Mouse (Mus musculus) lung, postnatal 0 days (tissue): Measurements from ENCODE around the gene Cnih3. TPM values are rescaled to one million over a fixed set of nuclear protein-coding genes. Genes with fewer than 3 reads are reported as not detected.

ENCODE experiments used
- ATAC-seq: fragments of 200-750 bp; cut with Nextera tagmentation; 2 replicates; pipeline ENCODE4 v1.8.0; 2017; ENCODE audit warnings: moderate library complexity
- DNase-seq: peaks from one replicate; pipeline ENCODE4 v3.0.0-alpha.2; 2016; ENCODE audit warnings: low spot score
- H3K27ac ChIP-seq: fragments of 300-500 bp; sonication (generic); 2 replicates; pipeline ENCODE4 v1.5.1; 2014; ENCODE audit warnings: antibody characterized with exemption, mild to moderate bottlenecking, low read length, mixed read lengths
- H3K27me3 ChIP-seq: fragments of 300-500 bp; sonication (generic); replicated peaks from 2 replicates; pipeline ENCODE4 v1.6.1; 2014; ENCODE audit warnings: low read length, mixed read lengths; ENCODE audit not compliant: insufficient read depth
- H3K36me3 ChIP-seq: fragments of 300-500 bp; sonication (generic); 2 replicates; pipeline ENCODE4 v1.6.1; 2014; ENCODE audit warnings: low read length, mixed read lengths; ENCODE audit not compliant: insufficient read depth
- H3K4me1 ChIP-seq: fragments of 300-500 bp; sonication (generic); 2 replicates; pipeline ENCODE4 v1.6.1; 2014; ENCODE audit warnings: antibody characterized with exemption, low read depth, low read length, mixed read lengths; ENCODE audit not compliant: insufficient read depth
- H3K4me2 ChIP-seq: fragments of 300-500 bp; sonication (generic); replicated peaks from 2 replicates; pipeline ENCODE4 v1.6.1; 2014; ENCODE audit warnings: low read depth, mild to moderate bottlenecking, low read length, moderate library complexity, mixed read lengths
- H3K4me3 ChIP-seq: fragments of 300-500 bp; sonication (generic); 2 replicates; pipeline ENCODE4 v1.5.1; 2014; ENCODE audit warnings: low read depth, low read length
- H3K9ac ChIP-seq: fragments of 300-500 bp; sonication (generic); replicated peaks from 2 replicates; pipeline ENCODE4 v1.6.1; 2014; ENCODE audit warnings: low read depth, mild to moderate bottlenecking
- H3K9me3 ChIP-seq: fragments of 300-500 bp; sonication (generic); 2 replicates; pipeline ENCODE4 v1.6.1; 2016; ENCODE audit warnings: low read length, mixed read lengths
- CTCF ChIP-seq: IDR thresholded peaks from 2 replicates; pipeline ENCODE4 v1.5.1; 2016; ENCODE audit warnings: antibody characterized with exemption, mild to moderate bottlenecking
- EP300 ChIP-seq: IDR thresholded peaks from 2 replicates; pipeline ENCODE4 v1.6.1; 2016; ENCODE audit warnings: antibody characterized with exemption, mild to moderate bottlenecking, control low read depth
- WGBS: fragments of 180-500 bp; shearing (Covaris S2); extraction: QIAGEN DNeasy Blood & Tissue Kit; methylation state at CpG from one replicate; pipeline ENCODE4 v1.1.7; 2014; 5-methylcytosine and 5-hydroxymethylcytosine counted together
- polyA plus RNA-seq: library from polyadenylated mRNA; unstranded; fragments of >200 nt; fragmentation: Nextera tagmentation; extraction: Ambion mirVana; gene quantifications from 2 replicates; pipeline ENCODE4 v1.2.1, GENCODE M21; 2015

Cnih3 gene
- polyA plus RNA-seq, 1 experiment from 2014 or later: 0.30 TPM

- ATAC-seq (no peak), DNase-seq (no peak)
- Histone ChIP-seq H3K27me3 (no peaks in the 10 kb centered on the region), H3K9me3 (no peaks in the 10 kb centered on the region), H3K4me3 (no peak overlapping the region), H3K36me3 (no peaks in the 10 kb centered on the region), H3K4me2 (no peak overlapping the region), H3K9ac (no peak overlapping the region), H3K27ac (no peak overlapping the region), H3K4me1 (no peaks in the 10 kb centered on the region)
- 78% methylated on average over 12 of the region's 12 CpGs for WGBS
- TF ChIP-seq CTCF: no peak
- no peak for TF ChIP-seq EP300
Observed at GRCm38 (mm10) chr1:181381410-181382010, 29.1 kb downstream of the Cnih3 start.

- H3K27ac ChIP-seq: no peak overlapping the region
- no peak overlapping the region for H3K4me2 ChIP-seq
- no peak overlapping the region for H3K4me3 ChIP-seq
- ATAC-seq: no peak
- 58% methylated on average over 2 of the region's 2 CpGs for WGBS
- no peaks in the 10 kb centered on the region for H3K4me1 ChIP-seq
- no peak for DNase-seq
- H3K27me3 ChIP-seq: no peaks in the 10 kb centered on the region
- H3K9me3 ChIP-seq: no peaks in the 10 kb centered on the region
- H3K9ac ChIP-seq: no peak overlapping the region
- H3K36me3 ChIP-seq: no peaks in the 10 kb centered on the region
- TF ChIP-seq CTCF: no peak
- TF ChIP-seq EP300: no peak
Observed at GRCm38 (mm10) chr1:181389264-181389663, 36.8 kb downstream of the Cnih3 start.

- Histone ChIP-seq H3K9me3 (no peaks in the 10 kb centered on the region), H3K36me3 (no peaks in the 10 kb centered on the region), H3K27me3 (no peaks in the 10 kb centered on the region), H3K9ac (no peak overlapping the region), H3K4me2 (no peak overlapping the region), H3K27ac (no peak overlapping the region), H3K4me3 (no peak overlapping the region), H3K4me1 (no peaks in the 10 kb centered on the region)
- TF ChIP-seq CTCF (no peak), EP300 (no peak)
- ATAC-seq: no peak
- WGBS: 95% methylated on average over 2 of the region's 2 CpGs
- DNase-seq: no peak
Observed at GRCm38 (mm10) chr1:181392489-181392888, 40.1 kb downstream of the Cnih3 start.

DNA sequence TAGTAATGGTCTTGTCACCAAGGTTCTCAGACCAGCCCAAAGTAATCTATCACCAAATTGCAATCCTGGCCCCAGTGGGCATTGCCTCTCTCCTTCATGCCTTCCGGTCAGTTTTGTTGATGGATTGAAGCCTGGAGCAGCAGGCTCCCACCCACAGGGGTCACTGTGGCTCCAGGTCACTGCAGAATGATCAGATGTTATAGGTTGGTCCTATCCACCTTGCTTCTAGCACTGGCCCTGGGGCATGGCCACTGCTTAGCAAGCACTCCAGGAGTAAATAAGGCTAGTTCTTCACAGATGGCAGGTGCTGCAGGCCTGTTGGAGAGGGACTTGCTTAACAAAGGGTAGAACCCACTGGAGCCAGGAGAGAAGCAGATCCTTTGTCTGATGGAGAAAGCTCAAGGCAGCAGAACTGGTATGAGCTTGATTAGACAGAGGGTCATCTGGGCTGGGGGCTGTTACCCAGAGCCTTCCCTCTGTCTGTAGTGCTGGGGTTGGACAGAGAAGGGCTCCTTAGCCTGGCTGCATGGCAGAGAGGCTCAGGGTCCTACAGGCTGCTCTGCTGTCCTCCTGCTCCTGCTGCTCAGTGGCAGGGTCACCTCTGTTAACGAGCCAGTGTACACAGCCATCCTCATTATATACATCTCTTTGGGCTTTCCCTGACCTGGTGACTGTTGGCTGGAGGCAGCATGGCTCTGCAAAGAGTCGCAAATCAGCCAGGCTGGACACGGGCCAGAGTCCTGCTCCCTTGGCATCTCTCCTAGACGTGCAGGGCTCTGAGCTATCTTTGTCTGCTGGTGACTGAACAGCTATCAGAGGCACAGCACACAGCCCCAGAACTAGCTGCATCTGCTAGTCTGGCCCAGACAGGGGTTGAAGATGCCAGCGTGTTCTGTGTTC lies 41.1 kb downstream of the Cnih3 start:
- Histone ChIP-seq H3K27ac (no peak overlapping the region), H3K4me1 (no peaks in the 10 kb centered on the region), H3K9ac (no peak overlapping the region), H3K27me3 (no peaks in the 10 kb centered on the region), H3K36me3 (no peaks in the 10 kb centered on the region), H3K9me3 (no peaks in the 10 kb centered on the region), H3K4me3 (no peak overlapping the region), H3K4me2 (no peak overlapping the region)
- DNase-seq: peak; percentile 37
- no peak for TF ChIP-seq EP300
- peak; percentile 68 for TF ChIP-seq CTCF
- no peak for ATAC-seq
- 30% methylated on average over 6 of the region's 6 CpGs for WGBS

GRCm38 (mm10) chr1:181395234-181395828 lies 42.9 kb downstream of the Cnih3 start:
- TF ChIP-seq EP300: no peak
- no peak for TF ChIP-seq CTCF
- Histone ChIP-seq H3K4me3 (no peak overlapping the region), H3K36me3 (no peaks in the 10 kb centered on the region), H3K9me3 (no peaks in the 10 kb centered on the region), H3K4me1 (no peaks in the 10 kb centered on the region), H3K27ac (no peak overlapping the region), H3K27me3 (no peaks in the 10 kb centered on the region), H3K4me2 (no peak overlapping the region), H3K9ac (no peak overlapping the region)
- no peak for ATAC-seq
- WGBS: 84% methylated on average over 6 of the region's 6 CpGs
- DNase-seq: peak; percentile 36

DNA sequence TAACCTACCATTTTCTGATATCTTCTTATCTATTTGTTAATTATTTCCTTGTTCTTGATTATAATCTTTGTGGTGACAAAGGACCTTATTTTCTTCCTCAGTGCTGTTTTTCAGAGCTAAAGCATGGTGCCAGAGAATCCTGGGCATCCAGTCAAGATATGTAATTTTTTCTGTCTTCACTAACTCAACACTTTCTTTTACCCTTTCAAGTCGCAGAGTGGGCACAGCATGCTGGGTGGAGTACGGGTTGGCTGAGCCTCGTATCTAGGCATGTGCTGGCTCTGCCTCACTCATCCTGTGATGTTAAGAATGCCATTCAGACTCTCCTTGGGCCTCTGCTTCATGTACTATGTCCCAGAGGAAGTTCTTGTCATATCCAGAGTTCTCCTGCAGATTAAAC lies 46.8 kb downstream of the Cnih3 start:
- Histone ChIP-seq H3K36me3 (no peaks in the 10 kb centered on the region), H3K9me3 (no peaks in the 10 kb centered on the region), H3K4me1 (no peaks in the 10 kb centered on the region), H3K27me3 (no peaks in the 10 kb centered on the region), H3K9ac (no peak overlapping the region), H3K27ac (no peak overlapping the region), H3K4me2 (no peak overlapping the region), H3K4me3 (no peak overlapping the region)
- 60% methylated on average over 3 of the region's 3 CpGs for WGBS
- TF ChIP-seq EP300 (no peak), CTCF (no peak)
- ATAC-seq (no peak), DNase-seq (no peak)
